Mouse (Mus musculus) thymus, adult 2 months (tissue): ENCODE data around the gene Arhgap40. TPM values are rescaled to one million over a fixed set of nuclear protein-coding genes. Genes with fewer than 3 reads are reported as not detected.

ENCODE experiments used
- DNase-seq: peaks from one replicate; pipeline ENCODE4 v3.0.0; 2021
- H3K27ac ChIP-seq: fragments of 200-500 bp; 2 replicates; pipeline ENCODE4 v1.5.1; 2012; ENCODE audit warnings: low read length, control low read depth; ENCODE audit not compliant: control insufficient read depth, insufficient read depth
- H3K27me3 ChIP-seq: fragments of 200-500 bp; 2 replicates; pipeline ENCODE4 v1.6.1; 2012; ENCODE audit warnings: mild to moderate bottlenecking, low read length, moderate library complexity, mixed read lengths; ENCODE audit not compliant: control insufficient read depth, insufficient read depth
- H3K36me3 ChIP-seq: fragments of 200-500 bp; 2 replicates; pipeline ENCODE4 v1.6.1; 2012; ENCODE audit warnings: mild to moderate bottlenecking, low read length, moderate library complexity; ENCODE audit not compliant: control insufficient read depth, insufficient read depth
- H3K4me1 ChIP-seq: fragments of 200-500 bp; replicated peaks from 2 replicates; pipeline ENCODE4 v1.6.1; 2012; ENCODE audit warnings: low read length; ENCODE audit not compliant: control insufficient read depth, insufficient read depth
- H3K4me3 ChIP-seq: fragments of 200-500 bp; 2 replicates; pipeline ENCODE4 v1.5.1; 2012; ENCODE audit warnings: mild to moderate bottlenecking, low read length, control low read depth, moderate library complexity; ENCODE audit not compliant: control insufficient read depth, insufficient read depth
- CTCF ChIP-seq: fragments of 200-500 bp; IDR thresholded peaks from 2 replicates; pipeline ENCODE4 v1.5.1; 2012; ENCODE audit warnings: mild to moderate bottlenecking, control low read depth, low read length, moderate library complexity, borderline replicate concordance; ENCODE audit not compliant: control insufficient read depth, poor library complexity, insufficient read depth; ENCODE audit errors: extremely low read depth
- POLR2A ChIP-seq: fragments of 200-500 bp; IDR thresholded peaks from 2 replicates; pipeline ENCODE4 v1.6.1; 2012; ENCODE audit warnings: mild to moderate bottlenecking, low read length, control low read depth, moderate library complexity; ENCODE audit not compliant: control insufficient read depth, poor library complexity, insufficient read depth; ENCODE audit errors: extremely low read depth
- WGBS: fragments of 180-500 bp; shearing (Covaris S2); methylation state at CpG from one replicate; pipeline ENCODE4 v1.1.7; 2018; 5-methylcytosine and 5-hydroxymethylcytosine counted together
- polyA plus RNA-seq: library from polyadenylated mRNA; depleted of rRNA; stranded (reverse); fragments of >200 nt; gene quantifications from 2 replicates; pipeline ENCODE4 v1.2.3, GENCODE M21; 2012; rRNA removed

The Arhgap40 gene
- polyA plus RNA-seq, 1 experiment, result 0.24 TPM

DNA sequence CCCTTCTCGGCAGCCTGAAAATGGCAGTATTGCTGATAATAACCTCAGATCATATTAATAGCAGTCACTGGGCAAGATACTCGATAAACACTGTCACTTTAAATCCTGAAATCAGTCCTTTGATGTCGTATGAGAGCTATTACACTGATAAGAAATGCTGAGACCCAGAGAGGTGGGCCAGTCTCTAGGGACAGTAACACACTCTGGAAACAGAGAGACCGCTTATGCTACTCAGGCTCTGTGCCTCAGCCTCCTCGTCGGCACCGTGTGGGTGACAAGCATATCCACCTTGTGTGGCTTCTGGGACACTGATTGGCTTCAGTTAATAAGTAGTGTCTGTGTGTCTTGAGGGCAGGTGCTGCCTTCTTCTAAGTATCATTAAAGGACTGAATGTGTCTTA is 83.0 kb downstream of the Arhgap40 start:
- no peaks in the 10 kb centered on the region for H3K36me3 ChIP-seq
- H3K27ac ChIP-seq, result no peak overlapping the region
- WGBS, result 57% methylated on average over 7 of the region's 7 CpGs
- no peak for DNase-seq
- TF ChIP-seq POLR2A (no peak), CTCF (no peak)
- H3K4me1 ChIP-seq, result no peaks in the 10 kb centered on the region
- no peaks in the 10 kb centered on the region for H3K27me3 ChIP-seq
- no peak overlapping the region for H3K4me3 ChIP-seq

DNA sequence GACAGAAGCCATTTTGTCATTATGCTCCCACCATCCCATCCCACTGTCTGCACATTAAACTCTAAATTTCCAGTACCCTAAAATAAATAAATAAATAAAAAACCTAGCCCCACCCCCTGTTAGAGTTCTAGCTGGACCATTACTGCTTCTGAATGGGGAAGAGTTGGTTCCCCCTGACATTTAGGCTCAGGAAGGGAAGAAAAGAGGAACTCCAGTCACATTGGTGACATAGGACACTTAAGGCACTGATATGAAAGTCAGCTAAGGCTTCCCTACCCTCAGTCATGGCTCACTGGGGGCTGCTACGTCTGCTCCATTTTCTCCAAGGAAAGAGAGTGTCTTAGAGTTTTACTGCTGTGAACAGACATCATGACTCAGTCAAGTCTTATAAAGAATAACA is 84.2 kb downstream of the Arhgap40 start:
- H3K27me3 ChIP-seq, result no peaks in the 10 kb centered on the region
- H3K4me3 ChIP-seq, result no peak overlapping the region
- no peak for DNase-seq
- no peak for TF ChIP-seq CTCF
- no peak for TF ChIP-seq POLR2A
- H3K4me1 ChIP-seq, result no peaks in the 10 kb centered on the region
- H3K27ac ChIP-seq, result no peak overlapping the region
- 26% methylated on average over 1 of the region's 1 CpGs for WGBS
- H3K36me3 ChIP-seq, result no peaks in the 10 kb centered on the region

Other genes starting within 250 kb of the Arhgap40 start
- gene Lbp, start 206.3 kb upstream of the Arhgap40 start, polyA plus RNA-seq, result 6.2 and 12.1 TPM in 2 replicates
- 9.3 and 16.1 TPM in 2 replicates for gene Snhg11, start 137.2 kb upstream of the Arhgap40 start, polyA plus RNA-seq
- gene Ralgapb, start 102.9 kb upstream of the Arhgap40 start, polyA plus RNA-seq, result 43.8 and 47.8 TPM in 2 replicates
- gene Adig, start 10.2 kb upstream of the Arhgap40 start, polyA plus RNA-seq, result 20.8 and 23.1 TPM in 2 replicates
- gene Slc32a1, start 98.0 kb downstream of the Arhgap40 start, polyA plus RNA-seq, result 0.11 and 0.13 TPM in 2 replicates
- gene Actr5, start 112.1 kb downstream of the Arhgap40 start, polyA plus RNA-seq, result 24.8 and 26.2 TPM in 2 replicates
- 55.8 and 61.4 TPM in 2 replicates for gene Ppp1r16b, start 152.6 kb downstream of the Arhgap40 start, polyA plus RNA-seq